Mouse (Mus musculus): ENCODE measurements around the gene Klhl31. TPM values are rescaled to one million over a fixed set of nuclear protein-coding genes. Genes with fewer than 3 reads are reported as not detected.

Gene Klhl31
- polyA plus RNA-seq, 1 experiment: 0.99 TPM

GRCm38 (mm10) chr9:77637357-77637756 lies 1.1 kb downstream of the Klhl31 start:
- DNase-seq: no peak
- 0 out of 2 replicates have a peak, but pooled peaks cover 3% of the 10 kb centered on the region for H3K4me1 ChIP-seq (ENCODE audit: control insufficient read depth, insufficient read depth, low read length)
- no peak overlapping the region for H3K4me3 ChIP-seq (ENCODE audit: insufficient read depth, low read depth, low read length)
- TF ChIP-seq POLR2A (IDR thresholded peaks at IDR 0.05; ENCODE audit: low read depth, low read length): no peak
- TF ChIP-seq CTCF (conservative IDR thresholded peaks at IDR 0.05; ENCODE audit: insufficient read depth, insufficient read length, low read depth, low read length): no peak
- 86% methylated on average over 10 of the region's 10 CpGs for WGBS
- H3K27ac ChIP-seq (ENCODE audit: insufficient read depth, low read depth, low read length): no peak overlapping the region
- no peaks in the 10 kb centered on the region for H3K27me3 ChIP-seq (replicated peaks; ENCODE audit: control insufficient read depth, insufficient read depth, low read length)
- H3K36me3 ChIP-seq (ENCODE audit: control insufficient read depth, insufficient read depth, low read length): no peaks in the 10 kb centered on the region

DNA sequence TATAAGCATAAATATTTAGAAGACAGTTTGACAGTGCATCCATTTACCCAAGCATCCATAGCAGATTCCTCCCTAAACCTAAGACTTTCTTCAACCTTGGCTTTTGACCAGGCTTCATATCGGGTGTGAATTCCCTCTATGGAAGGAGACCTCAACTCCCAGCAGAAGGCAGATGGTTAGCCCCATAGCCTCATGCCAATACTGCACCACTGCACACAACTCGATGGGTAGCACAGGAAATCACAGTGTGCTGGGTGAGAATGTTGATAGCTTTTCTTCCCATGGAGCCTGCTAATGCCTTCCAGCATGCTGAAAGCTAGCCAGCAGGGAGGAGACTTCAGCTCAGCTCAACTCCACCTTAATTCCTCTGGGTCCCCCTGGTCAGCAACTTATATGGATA lies 8.9 kb downstream of the Klhl31 start:
- DNase-seq: no peak
- Histone ChIP-seq H3K4me3 (ENCODE audit: insufficient read depth, low read depth, low read length) (no peak overlapping the region), H3K4me1 (ENCODE audit: control insufficient read depth, insufficient read depth, low read length) (no peaks in the 10 kb centered on the region), H3K27me3 (replicated peaks; ENCODE audit: control insufficient read depth, insufficient read depth, low read length) (no peaks in the 10 kb centered on the region), H3K36me3 (ENCODE audit: control insufficient read depth, insufficient read depth, low read length) (no peaks in the 10 kb centered on the region), H3K27ac (ENCODE audit: insufficient read depth, low read depth, low read length) (no peak overlapping the region)
- no peak for TF ChIP-seq CTCF (conservative IDR thresholded peaks at IDR 0.05; ENCODE audit: insufficient read depth, insufficient read length, low read depth, low read length)
- TF ChIP-seq POLR2A (IDR thresholded peaks at IDR 0.05; ENCODE audit: low read depth, low read length): no peak
- WGBS: 70% methylated on average over 2 of the region's 2 CpGs

DNA sequence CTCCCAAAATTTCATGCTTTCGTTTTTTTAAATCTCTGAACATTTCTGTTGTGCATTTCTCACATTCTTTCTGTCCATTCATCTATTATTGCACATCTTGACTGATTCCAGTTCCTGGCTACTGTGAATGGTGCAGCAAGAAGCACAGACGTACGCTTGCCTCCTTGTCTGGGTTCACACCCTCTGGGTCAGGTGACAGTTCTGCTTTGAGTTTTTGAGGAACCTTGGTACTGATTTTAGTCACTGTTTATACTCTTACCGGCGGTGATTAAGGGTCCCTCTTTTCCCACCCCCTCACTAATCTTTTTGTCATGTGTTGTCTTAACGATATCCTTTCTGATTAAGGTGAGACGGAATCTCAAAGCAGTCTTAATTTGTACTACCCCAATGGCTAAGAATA lies 15.5 kb downstream of the Klhl31 start:
- no peak for DNase-seq
- WGBS: 72% methylated on average over 7 of the region's 7 CpGs
- no peak overlapping the region for H3K27ac ChIP-seq (ENCODE audit: insufficient read depth, low read depth, low read length)
- H3K36me3 ChIP-seq (ENCODE audit: control insufficient read depth, insufficient read depth, low read length): no peaks in the 10 kb centered on the region
- TF ChIP-seq POLR2A (IDR thresholded peaks at IDR 0.05; ENCODE audit: low read depth, low read length) (no peak), CTCF (conservative IDR thresholded peaks at IDR 0.05; ENCODE audit: insufficient read depth, insufficient read length, low read depth, low read length) (no peak)
- no peak overlapping the region for H3K4me3 ChIP-seq (ENCODE audit: insufficient read depth, low read depth, low read length)
- H3K27me3 ChIP-seq (replicated peaks; ENCODE audit: control insufficient read depth, insufficient read depth, low read length): no peaks in the 10 kb centered on the region
- no peaks in the 10 kb centered on the region for H3K4me1 ChIP-seq (ENCODE audit: control insufficient read depth, insufficient read depth, low read length)

- Histone ChIP-seq H3K27ac (ENCODE audit: insufficient read depth, low read depth, low read length) (no peak overlapping the region), H3K27me3 (replicated peaks; ENCODE audit: control insufficient read depth, insufficient read depth, low read length) (no peaks in the 10 kb centered on the region), H3K4me1 (ENCODE audit: control insufficient read depth, insufficient read depth, low read length) (no peaks in the 10 kb centered on the region), H3K4me3 (ENCODE audit: insufficient read depth, low read depth, low read length) (no peak overlapping the region), H3K36me3 (ENCODE audit: control insufficient read depth, insufficient read depth, low read length) (no peaks in the 10 kb centered on the region)
- DNase-seq: no peak
- WGBS: 88% methylated on average over 3 of the region's 3 CpGs
- no peak for TF ChIP-seq CTCF (conservative IDR thresholded peaks at IDR 0.05; ENCODE audit: insufficient read depth, insufficient read length, low read depth, low read length)
- TF ChIP-seq POLR2A (IDR thresholded peaks at IDR 0.05; ENCODE audit: low read depth, low read length): no peak
Observed at GRCm38 (mm10) chr9:77653907-77654306, 17.6 kb downstream of the Klhl31 start.

DNA sequence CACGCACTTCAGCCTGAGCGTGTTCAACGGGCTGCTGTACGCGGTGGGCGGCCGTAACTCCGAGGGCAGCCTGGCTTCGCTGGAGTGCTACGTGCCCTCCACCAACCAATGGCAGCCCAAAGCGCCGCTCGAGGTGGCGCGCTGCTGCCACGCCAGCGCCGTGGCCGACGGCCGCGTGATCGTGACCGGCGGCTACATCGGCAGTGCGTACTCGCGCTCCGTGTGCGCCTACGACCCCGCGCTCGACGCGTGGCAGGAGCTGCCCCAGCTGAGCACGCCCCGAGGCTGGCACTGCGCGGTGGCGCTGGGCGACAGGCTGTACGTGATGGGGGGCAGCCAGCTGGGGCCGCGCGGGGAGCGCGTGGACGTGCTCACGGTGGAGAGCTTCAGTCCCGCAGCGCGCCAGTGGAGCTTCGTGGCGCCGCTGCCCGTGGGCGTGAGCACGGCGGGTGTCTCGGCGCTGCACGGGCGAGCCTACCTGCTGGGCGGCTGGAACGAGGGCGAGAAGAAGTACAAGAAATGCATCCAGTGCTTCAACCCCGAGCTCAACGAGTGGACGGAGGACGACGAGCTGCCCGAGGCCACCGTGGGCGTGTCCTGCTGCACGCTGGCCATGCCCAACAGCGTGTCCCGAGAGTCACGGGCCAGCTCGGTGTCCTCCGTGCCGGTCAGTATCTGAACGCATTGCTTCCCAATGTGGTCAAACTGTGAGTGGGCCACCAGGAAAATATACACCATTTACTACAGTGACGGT lies 19.1 kb downstream of the Klhl31 start:
- no peaks in the 10 kb centered on the region for H3K4me1 ChIP-seq (ENCODE audit: control insufficient read depth, insufficient read depth, low read length)
- WGBS: under 1% methylated on average over 85 of the region's 85 CpGs
- TF ChIP-seq CTCF (conservative IDR thresholded peaks at IDR 0.05; ENCODE audit: insufficient read depth, insufficient read length, low read depth, low read length): no peak
- no peak for TF ChIP-seq POLR2A (IDR thresholded peaks at IDR 0.05; ENCODE audit: low read depth, low read length)

GRCm38 (mm10) chr9:77655935-77656288 lies 19.6 kb downstream of the Klhl31 start:
- no peak overlapping the region for H3K27ac ChIP-seq (ENCODE audit: insufficient read depth, low read depth, low read length)
- H3K36me3 ChIP-seq (ENCODE audit: control insufficient read depth, insufficient read depth, low read length): no peaks in the 10 kb centered on the region
- DNase-seq: peak; percentile 68
- WGBS: 1% methylated on average over 7 of the region's 7 CpGs
- H3K4me3 ChIP-seq (ENCODE audit: insufficient read depth, low read depth, low read length): peak overlapping the region; percentile 60
- no peaks in the 10 kb centered on the region for H3K4me1 ChIP-seq (ENCODE audit: control insufficient read depth, insufficient read depth, low read length)
- H3K27me3 ChIP-seq (replicated peaks; ENCODE audit: control insufficient read depth, insufficient read depth, low read length): no peaks in the 10 kb centered on the region
- TF ChIP-seq CTCF (conservative IDR thresholded peaks at IDR 0.05; ENCODE audit: insufficient read depth, insufficient read length, low read depth, low read length): peak; percentile 56
- TF ChIP-seq POLR2A (IDR thresholded peaks at IDR 0.05; ENCODE audit: low read depth, low read length): no peak

More for the DNA sequence above, 19.1 kb downstream of the Klhl31 start:
- Histone ChIP-seq H3K36me3 (ENCODE audit: control insufficient read depth, insufficient read depth, low read length) (no peaks in the 10 kb centered on the region), H3K4me3 (ENCODE audit: insufficient read depth, low read depth, low read length) (peak overlapping the region; percentile 60), H3K27ac (ENCODE audit: insufficient read depth, low read depth, low read length) (no peak overlapping the region), H3K27me3 (replicated peaks; ENCODE audit: control insufficient read depth, insufficient read depth, low read length) (no peaks in the 10 kb centered on the region)
- peak; percentile 58 for DNase-seq

DNA sequence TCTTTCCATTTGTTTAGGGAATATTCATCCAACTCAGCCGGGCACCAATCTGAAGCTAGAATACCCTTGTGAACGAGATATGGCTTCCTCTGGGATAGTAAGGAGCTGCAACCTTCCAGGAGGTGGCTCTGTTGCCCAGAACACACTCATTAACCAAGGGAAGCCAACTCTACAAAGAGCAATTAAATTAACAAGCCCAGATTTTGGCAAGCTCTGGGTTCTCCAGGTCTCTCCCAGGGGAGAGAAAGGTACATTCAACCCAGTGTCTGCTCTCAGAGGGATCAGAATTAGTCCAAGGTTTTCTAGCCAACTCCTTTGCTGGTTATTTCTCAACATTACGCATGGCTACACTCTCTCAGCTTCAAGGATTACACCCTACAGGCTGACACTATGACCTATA lies 26.6 kb downstream of the Klhl31 start:
- 39% methylated on average over 3 of the region's 3 CpGs for WGBS
- no peak overlapping the region for H3K4me3 ChIP-seq (ENCODE audit: insufficient read depth, low read depth, low read length)
- TF ChIP-seq CTCF (conservative IDR thresholded peaks at IDR 0.05; ENCODE audit: insufficient read depth, insufficient read length, low read depth, low read length) (peak; percentile 58), POLR2A (IDR thresholded peaks at IDR 0.05; ENCODE audit: low read depth, low read length) (no peak)
- no peak overlapping the region for H3K27ac ChIP-seq (ENCODE audit: insufficient read depth, low read depth, low read length)
- DNase-seq: peak; percentile 77
- no peaks in the 10 kb centered on the region for H3K36me3 ChIP-seq (ENCODE audit: control insufficient read depth, insufficient read depth, low read length)
- no peaks in the 10 kb centered on the region for H3K27me3 ChIP-seq (replicated peaks; ENCODE audit: control insufficient read depth, insufficient read depth, low read length)
- H3K4me1 ChIP-seq (ENCODE audit: control insufficient read depth, insufficient read depth, low read length): peaks cover 8% of the 10 kb centered on the region; the same call in 1 of the 2 replicates

Measured in kidney, adult 2 months (tissue).